Mouse (Mus musculus): ENCODE measurements around the gene Gm20388. TPM values are rescaled to one million over a fixed set of nuclear protein-coding genes. Genes with fewer than 3 reads are reported as not detected.

Gm20388 gene
- polyA plus RNA-seq, 1 experiment from 2014 or later: 5.3 TPM

DNA sequence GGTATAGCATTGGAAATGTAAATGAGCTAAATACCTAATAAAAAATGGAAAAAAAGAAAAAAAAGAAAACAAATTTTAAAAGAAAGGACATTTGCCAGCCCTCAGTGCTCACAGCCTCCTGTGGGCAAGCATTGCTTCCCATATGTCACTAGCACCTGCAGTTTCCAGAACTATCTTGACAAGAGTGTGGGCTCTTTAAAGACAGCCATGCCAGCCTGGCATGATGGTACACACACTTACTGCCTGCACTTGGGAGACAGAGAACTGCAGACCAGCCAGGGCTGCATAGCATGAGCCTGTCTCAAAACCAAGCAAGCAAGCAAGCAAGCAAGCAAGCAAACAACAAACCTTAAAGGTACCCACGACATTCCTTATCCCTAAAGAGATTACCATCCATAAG is 1994.8 kb downstream of the Gm20388 start:
- Histone ChIP-seq H3K9me3 (ENCODE audit: control insufficient read depth, low read length) (no peaks in the 10 kb centered on the region), H3K4me2 (peak overlapping the region; percentile 81), H3K4me3 (ENCODE audit: low read depth, low read length) (peak overlapping the region; percentile 80), H3K4me1 (replicated peaks; ENCODE audit: control insufficient read depth, insufficient read depth, low read length) (peaks cover 62% of the 10 kb centered on the region), H3K27ac (ENCODE audit: low read depth, low read length) (peak overlapping the region; percentile 34; the same call in 1 of the 2 replicates), H3K27me3 (replicated peaks; ENCODE audit: control insufficient read depth, insufficient read depth, low read length) (no peaks in the 10 kb centered on the region), H3K36me3 (ENCODE audit: control insufficient read depth, insufficient read depth, low read length) (no peaks in the 10 kb centered on the region), H3K9ac (ENCODE audit: low read depth, low read length) (peak overlapping the region; percentile 68)
- ATAC-seq (replicated peaks; ENCODE audit: low FRiP score) (no peak), DNase-seq (ENCODE audit: low spot score) (no peak)
- 54% methylated on average over 1 of the region's 1 CpGs for WGBS

DNA sequence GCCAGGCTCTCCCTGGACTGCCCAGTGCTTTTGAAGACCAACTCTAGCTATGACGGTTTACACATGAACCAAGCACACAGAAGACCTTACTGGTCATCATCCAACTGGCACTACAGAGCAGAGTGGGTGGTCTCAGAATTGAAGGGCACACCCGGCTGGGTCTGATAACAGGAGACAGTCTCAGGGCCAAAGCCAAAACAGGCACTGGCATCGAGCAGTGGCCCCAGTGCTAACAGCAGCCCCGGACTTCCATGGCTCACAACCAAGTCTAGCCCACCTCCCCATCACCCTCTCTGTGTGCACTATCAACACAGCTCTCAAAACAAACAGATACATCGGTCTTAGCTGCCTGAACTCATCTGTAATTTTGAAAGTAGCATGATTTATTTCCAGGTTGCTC is 1995.2 kb downstream of the Gm20388 start:
- H3K4me1 ChIP-seq (replicated peaks; ENCODE audit: control insufficient read depth, insufficient read depth, low read length): peaks cover 60% of the 10 kb centered on the region
- H3K4me3 ChIP-seq (ENCODE audit: low read depth, low read length): peak overlapping the region; percentile 80
- peak overlapping the region; percentile 68 for H3K9ac ChIP-seq (ENCODE audit: low read depth, low read length)
- DNase-seq (ENCODE audit: low spot score) (no peak), ATAC-seq (replicated peaks; ENCODE audit: low FRiP score) (no peak)
- no peaks in the 10 kb centered on the region for H3K9me3 ChIP-seq (ENCODE audit: control insufficient read depth, low read length)
- no peak overlapping the region for H3K27ac ChIP-seq (ENCODE audit: low read depth, low read length)
- H3K27me3 ChIP-seq (replicated peaks; ENCODE audit: control insufficient read depth, insufficient read depth, low read length): no peaks in the 10 kb centered on the region
- peak overlapping the region; percentile 81 for H3K4me2 ChIP-seq
- no peaks in the 10 kb centered on the region for H3K36me3 ChIP-seq (ENCODE audit: control insufficient read depth, insufficient read depth, low read length)
- WGBS: 17% methylated on average over 5 of the region's 5 CpGs

GRCm38 (mm10) chr8:121906542-121907512 is 1996.2 kb downstream of the Gm20388 start:
- no peaks in the 10 kb centered on the region for H3K9me3 ChIP-seq (ENCODE audit: control insufficient read depth, low read length)
- H3K27ac ChIP-seq (ENCODE audit: low read depth, low read length): 0 out of 2 replicates have a peak overlapping the region, but pooled peaks have one; percentile 8
- peak; percentile 37 for ATAC-seq (replicated peaks; ENCODE audit: low FRiP score)
- H3K4me2 ChIP-seq: peak overlapping the region; percentile 81
- under 1% methylated on average over 72 of the region's 72 CpGs for WGBS
- peak overlapping the region; percentile 80 for H3K4me3 ChIP-seq (ENCODE audit: low read depth, low read length)
- H3K27me3 ChIP-seq (replicated peaks; ENCODE audit: control insufficient read depth, insufficient read depth, low read length): no peaks in the 10 kb centered on the region
- peak; percentile 63 for DNase-seq (ENCODE audit: low spot score)
- H3K36me3 ChIP-seq (ENCODE audit: control insufficient read depth, insufficient read depth, low read length): no peaks in the 10 kb centered on the region
- peak overlapping the region; percentile 68 for H3K9ac ChIP-seq (ENCODE audit: low read depth, low read length)
- H3K4me1 ChIP-seq (replicated peaks; ENCODE audit: control insufficient read depth, insufficient read depth, low read length): peaks cover 57% of the 10 kb centered on the region

DNA sequence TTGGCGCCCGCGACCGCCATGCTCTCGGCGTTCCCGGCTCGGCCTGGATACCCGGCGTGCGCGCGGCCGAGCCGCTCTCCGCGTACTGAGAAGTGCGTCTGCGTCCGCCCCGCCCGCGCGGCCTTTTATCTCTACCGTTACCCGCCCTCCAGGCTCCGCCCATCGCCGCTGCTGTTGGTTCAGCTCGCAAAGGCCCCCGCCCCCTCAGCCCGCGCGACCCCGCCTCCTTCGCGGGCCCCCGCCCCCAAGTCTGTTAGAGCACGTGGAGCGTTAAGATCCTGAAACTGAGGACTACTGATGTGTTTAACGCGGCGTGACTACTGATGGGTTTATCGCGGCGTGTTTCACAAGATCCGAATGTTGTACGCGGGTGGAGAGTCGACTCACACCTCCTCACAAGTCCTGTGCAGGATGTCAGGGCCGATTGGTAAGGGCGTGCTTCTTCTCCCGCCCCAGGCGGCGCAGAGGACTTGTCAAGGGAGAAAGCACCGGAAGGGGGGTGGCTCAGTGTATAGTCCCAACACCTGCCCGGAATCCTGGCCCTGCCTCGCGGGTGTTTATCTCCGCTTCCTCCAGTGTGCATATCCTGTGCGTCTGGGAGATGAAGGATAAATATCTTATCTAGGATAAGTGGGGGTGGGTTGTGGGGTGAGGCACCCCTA is 1997.1 kb downstream of the Gm20388 start, which contains the start of gene Slc7a5:
TSS of gene Slc7a5 (minus strand) at position 108 of the 662 bp plus-strand sequence.
- WGBS: under 1% methylated on average over 61 of the region's 61 CpGs
- Histone ChIP-seq H3K27ac (ENCODE audit: low read depth, low read length) (0 out of 2 replicates have a peak within 1 kb of the TSS, but pooled peaks have one; percentile 36), H3K4me2 (peak within 1 kb of the TSS; percentile 81), H3K9me3 (ENCODE audit: control insufficient read depth, low read length) (no peaks in the 10 kb centered on the region), H3K27me3 (replicated peaks; ENCODE audit: control insufficient read depth, insufficient read depth, low read length) (no peaks in the 10 kb centered on the region), H3K4me3 (ENCODE audit: low read depth, low read length) (peak within 1 kb of the TSS; percentile 80), H3K36me3 (ENCODE audit: control insufficient read depth, insufficient read depth, low read length) (no peaks in the 10 kb centered on the region), H3K9ac (ENCODE audit: low read depth, low read length) (peak within 1 kb of the TSS; percentile 68), H3K4me1 (replicated peaks; ENCODE audit: control insufficient read depth, insufficient read depth, low read length) (peaks cover 49% of the 10 kb centered on the region)
- peak; percentile 98 for DNase-seq (ENCODE audit: low spot score)
- ATAC-seq (replicated peaks; ENCODE audit: low FRiP score): peak; percentile 86

- peak overlapping the region; percentile 80 for H3K4me3 ChIP-seq (ENCODE audit: low read depth, low read length)
- DNase-seq (ENCODE audit: low spot score): no peak
- peaks cover 42% of the 10 kb centered on the region for H3K4me1 ChIP-seq (replicated peaks; ENCODE audit: control insufficient read depth, insufficient read depth, low read length)
- no peaks in the 10 kb centered on the region for H3K36me3 ChIP-seq (ENCODE audit: control insufficient read depth, insufficient read depth, low read length)
- no peaks in the 10 kb centered on the region for H3K27me3 ChIP-seq (replicated peaks; ENCODE audit: control insufficient read depth, insufficient read depth, low read length)
- 43% methylated on average over 8 of the region's 8 CpGs for WGBS
- peak overlapping the region; percentile 81 for H3K4me2 ChIP-seq
- no peak overlapping the region for H3K27ac ChIP-seq (ENCODE audit: low read depth, low read length)
- ATAC-seq (replicated peaks; ENCODE audit: low FRiP score): no peak
- peak overlapping the region; percentile 53 for H3K9ac ChIP-seq (ENCODE audit: low read depth, low read length)
- no peaks in the 10 kb centered on the region for H3K9me3 ChIP-seq (ENCODE audit: control insufficient read depth, low read length)
Measured at GRCm38 (mm10) chr8:121908378-121909147, 1997.9 kb downstream of the Gm20388 start.

GRCm38 (mm10) chr8:121909148-121909541 is 1998.5 kb downstream of the Gm20388 start:
- Histone ChIP-seq H3K27me3 (replicated peaks; ENCODE audit: control insufficient read depth, insufficient read depth, low read length) (no peaks in the 10 kb centered on the region), H3K4me1 (replicated peaks; ENCODE audit: control insufficient read depth, insufficient read depth, low read length) (peaks cover 39% of the 10 kb centered on the region), H3K9me3 (ENCODE audit: control insufficient read depth, low read length) (no peaks in the 10 kb centered on the region)

DNA sequence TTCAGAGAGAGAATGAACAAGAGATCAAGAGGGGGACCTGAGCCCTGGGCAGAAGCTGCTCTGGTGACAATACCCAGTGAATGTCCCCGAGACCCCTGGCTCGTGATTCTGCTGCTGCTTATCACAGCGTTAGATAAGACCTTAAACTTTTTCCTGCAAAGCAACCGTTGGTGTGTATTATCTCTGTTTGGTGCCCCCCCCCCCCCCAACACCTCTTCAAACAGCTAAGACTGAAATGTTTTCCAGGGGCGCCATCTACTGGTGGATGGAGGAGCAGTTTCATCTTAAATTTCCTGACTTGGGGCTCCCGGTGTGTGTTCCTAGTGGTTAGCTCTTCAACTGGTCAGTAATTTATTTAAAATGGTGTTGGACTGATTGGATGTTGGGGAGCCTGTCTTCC is 1999.0 kb downstream of the Gm20388 start:
- no peak for ATAC-seq (replicated peaks; ENCODE audit: low FRiP score)
- Histone ChIP-seq H3K4me3 (ENCODE audit: low read depth, low read length) (no peak overlapping the region), H3K4me2 (peak overlapping the region; percentile 81), H3K27ac (ENCODE audit: low read depth, low read length) (no peak overlapping the region), H3K36me3 (ENCODE audit: control insufficient read depth, insufficient read depth, low read length) (no peaks in the 10 kb centered on the region), H3K27me3 (replicated peaks; ENCODE audit: control insufficient read depth, insufficient read depth, low read length) (no peaks in the 10 kb centered on the region), H3K9me3 (ENCODE audit: control insufficient read depth, low read length) (no peaks in the 10 kb centered on the region), H3K9ac (ENCODE audit: low read depth, low read length) (no peak overlapping the region), H3K4me1 (replicated peaks; ENCODE audit: control insufficient read depth, insufficient read depth, low read length) (peaks cover 34% of the 10 kb centered on the region)
- WGBS: 3% methylated on average over 6 of the region's 6 CpGs
- peak; percentile 59 for DNase-seq (ENCODE audit: low spot score)

More at GRCm38 (mm10) chr8:121909148-121909541, 1998.5 kb downstream of the Gm20388 start:
- no peak for ATAC-seq (replicated peaks; ENCODE audit: low FRiP score)
- Histone ChIP-seq H3K36me3 (ENCODE audit: control insufficient read depth, insufficient read depth, low read length) (no peaks in the 10 kb centered on the region), H3K4me2 (peak overlapping the region; percentile 81), H3K4me3 (ENCODE audit: low read depth, low read length) (no peak overlapping the region), H3K9ac (ENCODE audit: low read depth, low read length) (no peak overlapping the region), H3K27ac (ENCODE audit: low read depth, low read length) (no peak overlapping the region)
- no peak for DNase-seq (ENCODE audit: low spot score)
- WGBS: 55% methylated on average over 8 of the region's 8 CpGs

- DNase-seq (ENCODE audit: low spot score): no peak
- Histone ChIP-seq H3K36me3 (ENCODE audit: control insufficient read depth, insufficient read depth, low read length) (no peaks in the 10 kb centered on the region), H3K27me3 (replicated peaks; ENCODE audit: control insufficient read depth, insufficient read depth, low read length) (no peaks in the 10 kb centered on the region; the same call in 1 of the 2 replicates), H3K4me3 (ENCODE audit: low read depth, low read length) (no peak overlapping the region), H3K4me1 (replicated peaks; ENCODE audit: control insufficient read depth, insufficient read depth, low read length) (peaks cover 21% of the 10 kb centered on the region), H3K4me2 (no peak overlapping the region), H3K27ac (ENCODE audit: low read depth, low read length) (no peak overlapping the region), H3K9ac (ENCODE audit: low read depth, low read length) (peak overlapping the region; percentile 13; the same call in 1 of the 2 replicates), H3K9me3 (ENCODE audit: control insufficient read depth, low read length) (no peaks in the 10 kb centered on the region)
- WGBS: 71% methylated on average over 6 of the region's 6 CpGs
- no peak for ATAC-seq (replicated peaks; ENCODE audit: low FRiP score)
Measured at GRCm38 (mm10) chr8:121911400-121911799, 2000.8 kb downstream of the Gm20388 start.
